Mouse (Mus musculus) intestine, embryonic 14.5 days (tissue): ENCODE measurements around the gene Lypd3. TPM values are rescaled to one million over a fixed set of nuclear protein-coding genes. Genes with fewer than 3 reads are reported as not detected.
"Not testable (repeated sequence)": the region's sequence is repeated elsewhere in the genome, so short reads cannot be mapped to it uniquely, and the experiment has no call there.

Experiments
- ATAC-seq: fragments of 200-750 bp; cut with Nextera tagmentation; replicated peaks from 2 replicates; pipeline ENCODE4 v1.8.0; 2017; ENCODE audit warnings: low read depth, moderate number of reproducible peaks, moderate TSS enrichment, moderate library complexity; ENCODE audit not compliant: low FRiP score, low TSS enrichment
- DNase-seq: peaks from one replicate; pipeline ENCODE4 v3.0.0-alpha.2; 2018; ENCODE audit warnings: low spot score
- H3K27ac ChIP-seq: fragments of 300-500 bp; sonication (generic); 2 replicates; pipeline ENCODE4 v1.5.1; 2014; ENCODE audit warnings: low read depth, mild to moderate bottlenecking, control low read depth
- H3K27me3 ChIP-seq: fragments of 300-500 bp; sonication (generic); replicated peaks from 2 replicates; pipeline ENCODE4 v1.6.1; 2014; ENCODE audit warnings: low read length, control low read depth; ENCODE audit not compliant: control insufficient read depth, insufficient read depth
- H3K36me3 ChIP-seq: fragments of 300-500 bp; sonication (generic); 2 replicates; pipeline ENCODE4 v1.6.1; 2014; ENCODE audit warnings: low read length, control low read depth; ENCODE audit not compliant: control insufficient read depth, insufficient read depth
- H3K4me1 ChIP-seq: fragments of 300-500 bp; sonication (generic); replicated peaks from 2 replicates; pipeline ENCODE4 v1.6.1; 2014; ENCODE audit warnings: low read length, control low read depth, mixed read lengths; ENCODE audit not compliant: control insufficient read depth, insufficient read depth
- H3K4me2 ChIP-seq: fragments of 300-500 bp; sonication (generic); 2 replicates; pipeline ENCODE4 v1.6.1; 2014; ENCODE audit warnings: low read length
- H3K4me3 ChIP-seq: fragments of 300-500 bp; sonication (generic); 2 replicates; pipeline ENCODE4 v1.5.1; 2014; ENCODE audit warnings: low read depth, low read length, control low read depth, mixed read lengths
- H3K9ac ChIP-seq: fragments of 300-500 bp; sonication (generic); 2 replicates; pipeline ENCODE4 v1.6.1; 2014; ENCODE audit warnings: mild to moderate bottlenecking, low read length
- H3K9me3 ChIP-seq: fragments of 300-500 bp; sonication (generic); 2 replicates; pipeline ENCODE4 v1.6.1; 2016; ENCODE audit warnings: low read length, control low read depth; ENCODE audit not compliant: control insufficient read depth
- WGBS: fragments of 180-500 bp; shearing (Covaris S2); extraction: QIAGEN DNeasy Blood & Tissue Kit; methylation state at CpG from one replicate; pipeline ENCODE4 v1.1.7; 2014; 5-methylcytosine and 5-hydroxymethylcytosine counted together
- polyA plus RNA-seq: library from polyadenylated mRNA; unstranded; fragments of >200 nt; fragmentation: Nextera tagmentation; extraction: Ambion mirVana; gene quantifications from 2 replicates; pipeline ENCODE4 v1.2.1, GENCODE M21; 2014

The Lypd3 gene
- polyA plus RNA-seq, 1 experiment from 2014 or later: 0.77 TPM

DNA sequence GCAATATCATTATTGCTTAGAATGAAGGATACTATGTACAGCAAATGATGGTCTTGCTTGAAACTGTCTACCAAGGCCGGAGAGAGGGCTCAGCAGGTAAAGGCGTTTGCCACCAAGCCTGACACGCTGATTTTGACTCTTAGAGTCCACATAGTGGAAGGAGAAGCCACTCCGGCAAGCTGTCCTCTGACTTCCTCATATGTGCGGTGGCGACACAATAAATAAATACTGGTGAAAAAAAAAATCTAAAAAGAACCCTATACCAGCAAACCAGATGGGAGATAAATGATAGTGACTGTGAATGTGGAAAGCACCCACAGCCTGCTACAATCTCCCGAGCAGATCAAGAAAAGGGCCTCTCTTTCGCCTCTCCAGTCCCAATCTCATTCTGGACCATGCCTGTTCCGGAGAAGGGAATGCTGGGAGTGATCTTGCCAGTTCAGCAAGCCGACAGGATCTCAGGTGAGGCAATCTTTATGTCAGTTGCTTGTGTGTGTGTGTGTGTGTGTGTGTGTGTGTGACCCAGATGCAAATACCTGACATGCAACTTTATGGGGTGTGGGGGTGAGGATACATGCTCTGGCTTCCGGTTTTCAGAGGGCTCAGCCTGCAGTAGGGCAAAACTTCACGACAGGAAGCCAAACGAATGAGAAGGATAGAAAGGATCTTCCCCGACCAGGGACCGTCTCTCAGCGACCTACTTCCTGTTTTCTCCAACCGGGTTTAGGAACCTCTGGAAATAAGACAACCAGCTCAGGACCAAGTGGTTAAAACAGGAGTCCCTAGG is 25.0 kb downstream of the Lypd3 start:
- Histone ChIP-seq H3K27me3 (no peaks in the 10 kb centered on the region), H3K4me1 (peaks cover 9% of the 10 kb centered on the region; the same call in 1 of the 2 replicates), H3K4me3 (no peak overlapping the region), H3K9me3 (no peaks in the 10 kb centered on the region), H3K4me2 (no peak overlapping the region), H3K27ac (no peak overlapping the region), H3K36me3 (no peaks in the 10 kb centered on the region), H3K9ac (no peak overlapping the region)
- WGBS: 60% methylated on average over 17 of the region's 17 CpGs
- no peak for DNase-seq
- ATAC-seq: no peak

DNA sequence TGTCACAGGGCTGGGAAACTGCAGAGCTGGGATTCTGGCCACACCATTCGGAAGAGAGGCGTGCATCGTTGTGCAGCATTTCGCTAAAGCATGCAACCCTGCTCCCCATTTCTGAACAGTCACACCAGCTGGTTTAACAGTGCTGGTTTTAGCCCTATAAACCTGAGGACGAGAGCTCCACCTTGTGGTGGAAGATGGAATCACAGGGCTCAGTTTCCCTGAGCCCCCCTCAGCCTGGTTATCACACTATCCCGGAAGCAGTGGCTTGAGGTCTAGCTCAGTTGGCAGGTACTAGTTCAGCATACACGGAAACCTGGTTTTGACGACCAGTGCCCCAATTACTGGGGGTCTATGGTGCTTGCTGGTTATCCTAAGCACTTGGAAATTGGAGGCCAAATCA is 26.2 kb downstream of the Lypd3 start:
- H3K27me3 ChIP-seq: no peaks in the 10 kb centered on the region
- H3K27ac ChIP-seq: no peak overlapping the region
- peak; percentile 44 for ATAC-seq
- H3K4me1 ChIP-seq: peaks cover 9% of the 10 kb centered on the region; the same call in 1 of the 2 replicates
- H3K4me2 ChIP-seq: no peak overlapping the region
- WGBS: 15% methylated on average over 8 of the region's 8 CpGs
- H3K9me3 ChIP-seq: no peaks in the 10 kb centered on the region
- no peak overlapping the region for H3K4me3 ChIP-seq
- no peaks in the 10 kb centered on the region for H3K36me3 ChIP-seq
- DNase-seq: peak; percentile 95
- no peak overlapping the region for H3K9ac ChIP-seq

DNA sequence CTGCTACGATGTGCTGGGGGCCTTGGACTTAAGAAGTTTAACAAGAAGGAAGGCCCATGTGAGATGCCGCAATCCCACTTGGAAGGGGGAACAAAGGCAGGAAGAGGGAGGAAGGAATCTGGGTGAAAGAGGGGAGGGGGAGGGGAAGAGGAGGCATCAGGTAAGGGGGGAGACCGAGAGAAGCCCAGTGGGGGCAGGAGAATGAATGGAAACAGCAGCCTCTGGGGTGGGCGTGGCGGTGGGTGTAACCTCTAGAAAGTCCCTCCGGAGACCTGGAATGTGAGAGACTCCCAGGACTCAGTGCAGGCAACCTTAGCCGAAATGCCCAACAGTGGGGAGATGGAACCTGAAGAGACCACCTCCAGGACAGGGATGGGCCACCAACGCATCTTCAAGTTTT is 28.0 kb downstream of the Lypd3 start:
- no peak overlapping the region for H3K9ac ChIP-seq
- peaks cover 9% of the 10 kb centered on the region; the same call in 1 of the 2 replicates for H3K4me1 ChIP-seq
- no peaks in the 10 kb centered on the region for H3K9me3 ChIP-seq
- whole genome bisulfite sequencing: 43% methylated on average over 8 of the region's 8 CpGs
- H3K36me3 ChIP-seq: no peaks in the 10 kb centered on the region
- ATAC-seq (no peak), DNase-seq (no peak)
- H3K4me3 ChIP-seq: no peak overlapping the region
- no peak overlapping the region for H3K27ac ChIP-seq
- H3K27me3 ChIP-seq: no peaks in the 10 kb centered on the region
- H3K4me2 ChIP-seq: no peak overlapping the region

DNA sequence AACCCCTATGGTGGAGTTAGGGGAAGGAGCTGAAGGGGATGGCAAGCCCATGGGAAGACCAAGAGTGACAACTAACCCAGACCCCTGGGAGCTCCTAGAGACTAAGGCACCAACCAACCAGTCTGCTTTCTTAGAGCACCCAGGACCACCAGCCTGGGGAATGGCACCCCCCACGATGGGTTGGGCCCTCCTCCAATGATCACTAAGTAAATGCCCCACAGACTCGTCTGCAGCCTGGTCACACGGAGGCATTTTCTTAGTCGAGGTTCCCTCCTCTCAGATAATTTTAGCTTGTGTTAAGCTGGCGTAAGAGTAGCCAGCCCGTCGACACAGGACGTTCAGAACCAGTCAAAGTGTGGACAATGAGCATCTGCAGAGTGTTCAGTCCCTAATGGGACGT is 28.6 kb downstream of the Lypd3 start:
- H3K4me2 ChIP-seq: no peak overlapping the region
- ATAC-seq (no peak), DNase-seq (no peak)
- H3K9ac ChIP-seq: no peak overlapping the region
- H3K36me3 ChIP-seq: no peaks in the 10 kb centered on the region
- peaks cover 4% of the 10 kb centered on the region; the same call in 1 of the 2 replicates for H3K4me1 ChIP-seq
- H3K27me3 ChIP-seq: no peaks in the 10 kb centered on the region
- no peak overlapping the region for H3K27ac ChIP-seq
- H3K9me3 ChIP-seq: no peaks in the 10 kb centered on the region
- 74% methylated on average over 9 of the region's 9 CpGs for WGBS
- H3K4me3 ChIP-seq: no peak overlapping the region

DNA sequence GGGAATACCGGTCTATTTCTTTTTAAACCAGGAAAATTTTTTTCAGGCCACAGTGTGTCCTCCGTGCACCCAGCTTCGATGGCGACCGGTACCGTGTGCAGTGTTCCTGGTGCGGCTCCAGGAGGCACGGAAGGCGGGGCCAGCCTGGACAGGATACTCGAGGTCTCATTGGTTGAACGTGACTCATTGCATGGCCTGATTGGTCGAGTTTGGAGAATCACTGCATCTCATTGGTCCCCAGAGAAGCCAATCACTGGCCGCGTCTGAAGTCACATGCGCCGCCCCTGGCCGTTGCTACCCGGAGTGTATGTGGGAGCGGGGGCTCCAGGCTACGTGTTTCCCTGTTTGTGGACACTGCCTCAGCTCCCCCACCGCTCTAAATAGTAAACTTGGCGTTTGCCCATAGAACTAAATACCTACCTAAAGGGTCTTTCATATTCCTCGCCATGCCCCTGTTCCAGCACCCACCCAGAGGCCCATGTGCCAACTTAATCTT is 35.6 kb downstream of the Lypd3 start:
- no peaks in the 10 kb centered on the region for H3K27me3 ChIP-seq
- no peak for DNase-seq
- H3K9ac ChIP-seq: no peak overlapping the region
- no peak overlapping the region for H3K4me2 ChIP-seq
- H3K27ac ChIP-seq: no peak overlapping the region
- H3K36me3 ChIP-seq: no peaks in the 10 kb centered on the region
- 91% methylated on average over 23 of the region's 23 CpGs for WGBS
- no peak for ATAC-seq
- no peaks in the 10 kb centered on the region; the same call in 1 of the 2 replicates for H3K4me1 ChIP-seq
- H3K9me3 ChIP-seq: no peaks in the 10 kb centered on the region
- no peak overlapping the region for H3K4me3 ChIP-seq

DNA sequence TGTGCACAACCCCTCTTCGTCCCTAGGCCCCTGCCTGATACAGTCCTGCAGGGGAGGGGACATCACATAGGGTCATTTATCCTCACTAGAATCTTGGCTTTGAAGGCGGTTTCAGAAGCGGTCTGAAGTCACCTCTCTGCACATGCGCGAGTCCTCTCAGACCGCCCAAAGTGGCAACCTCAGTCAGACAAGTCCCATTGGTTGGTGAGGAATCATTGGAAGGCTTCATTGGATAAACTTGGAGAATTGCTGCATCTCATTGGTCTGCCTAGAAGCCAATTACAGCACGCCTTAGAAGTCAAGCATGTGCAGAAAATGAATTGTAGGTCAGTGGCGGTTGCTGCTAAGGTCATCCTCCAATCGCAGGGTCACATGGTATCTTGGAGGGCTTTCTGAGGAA is 40.2 kb downstream of the Lypd3 start, which contains the start of gene Tex101:
Tex101 (minus strand) TSS at position 101 of the 400 bp plus-strand sequence.
- 86% methylated on average over 9 of the region's 9 CpGs for WGBS
- no peak within 1 kb of the TSS for H3K4me3 ChIP-seq
- no peak within 1 kb of the TSS for H3K9ac ChIP-seq
- H3K4me2 ChIP-seq: no peak within 1 kb of the TSS
- H3K9me3 ChIP-seq: no peaks in the 10 kb centered on the region
- no peaks in the 10 kb centered on the region; the same call in 1 of the 2 replicates for H3K4me1 ChIP-seq
- H3K27ac ChIP-seq: no peak within 1 kb of the TSS
- no peaks in the 10 kb centered on the region for H3K27me3 ChIP-seq
- no peak for ATAC-seq
- no peaks in the 10 kb centered on the region for H3K36me3 ChIP-seq
- DNase-seq: no peak

DNA sequence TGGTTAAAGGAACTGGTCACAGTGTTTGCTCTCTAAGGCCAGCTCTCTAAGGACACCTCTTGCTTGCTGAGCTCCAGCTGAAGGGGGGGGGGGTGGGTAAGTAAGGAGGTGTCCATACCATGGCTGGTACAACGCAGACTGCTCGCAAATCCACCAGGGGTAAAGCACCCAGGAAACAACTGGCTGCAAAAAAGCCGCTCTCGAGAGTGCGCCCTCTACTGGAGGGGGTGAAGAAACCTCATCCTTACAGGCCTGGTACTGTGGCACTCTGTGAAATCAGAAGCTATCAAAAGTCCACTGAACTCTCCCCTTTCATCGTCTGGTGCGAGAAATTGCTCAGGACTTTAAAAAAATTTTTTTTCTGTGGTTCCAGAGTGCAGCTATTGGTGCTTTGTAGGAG is 47.8 kb downstream of the Lypd3 start:
- DNase-seq, H3K27me3 ChIP-seq, H3K4me3 ChIP-seq, H3K27ac ChIP-seq, H3K9ac ChIP-seq, ATAC-seq, H3K9me3 ChIP-seq, H3K36me3 ChIP-seq, H3K4me1 ChIP-seq, H3K4me2 ChIP-seq: not testable (repeated sequence)
- 73% methylated on average over 7 of the region's 7 CpGs for WGBS

DNA sequence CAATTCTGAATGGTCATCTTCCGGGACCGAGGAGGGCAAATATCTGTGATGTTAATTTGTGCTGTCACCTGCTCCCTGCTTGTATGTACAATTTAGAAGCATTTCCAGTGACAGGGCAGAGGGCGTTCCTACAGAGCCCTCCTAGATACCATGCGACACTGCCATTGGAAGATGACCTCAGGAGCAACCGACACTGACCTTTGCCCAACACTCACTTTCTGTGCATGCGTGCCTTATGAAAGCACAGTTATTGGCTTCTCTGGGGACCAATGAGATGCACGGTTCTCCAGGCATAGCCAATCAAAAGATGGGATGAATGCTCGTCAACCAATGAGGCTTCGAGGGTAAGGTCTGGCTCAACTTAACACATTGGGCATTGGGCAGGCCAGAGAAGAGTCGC is 51.2 kb downstream of the Lypd3 start:
- not testable (repeated sequence) for H3K9me3 ChIP-seq
- WGBS: 88% methylated on average over 10 of the region's 10 CpGs

More for the DNA sequence above, 51.2 kb downstream of the Lypd3 start:
- not testable (repeated sequence) for DNase-seq, H3K36me3 ChIP-seq, H3K27ac ChIP-seq, H3K4me1 ChIP-seq, H3K27me3 ChIP-seq, H3K9ac ChIP-seq, H3K4me3 ChIP-seq, ATAC-seq, H3K4me2 ChIP-seq
